8 mouse cellular contexts compared by ENCODE assay signal in genomic region chr13:37619841-37620725, GRCm38 (mm10).
DNase-seq lines count a peak whose midpoint lies in the region; ATAC-seq and TF ChIP-seq lines count a peak whose summit lies in the region.

No protein-coding gene starts in this region.

- H3K36me3 ChIP-seq in intestine, postnatal 0 days (ENCODE audit: control insufficient read depth, insufficient read depth), result no peaks in the 10 kb centered on the region
- H3K36me3 ChIP-seq in liver, embryonic 16.5 days (ENCODE audit: control insufficient read depth, insufficient read depth), result no peaks in the 10 kb centered on the region
- H3K36me3 ChIP-seq in small intestine, adult 2 months (ENCODE audit: control insufficient read depth, insufficient read depth, low read length), result no peaks in the 10 kb centered on the region

- 0 out of 2 replicates have a peak, but pooled peaks have one; percentile 3 for TF ChIP-seq CTCF in intestine, postnatal 0 days (IDR thresholded peaks at IDR 0.05; ENCODE audit: low read depth)
- TF ChIP-seq CTCF in small intestine, adult 2 months (IDR thresholded peaks at IDR 0.05; ENCODE audit: extremely low read depth, insufficient read length, insufficient replicate concordance, low read depth, low read length), result no peak

- H3K27ac ChIP-seq in intestine, postnatal 0 days (ENCODE audit: low read depth, low read length), result peak overlapping the region; percentile 63
- peak overlapping the region; percentile 94 for H3K27ac ChIP-seq in liver, embryonic 16.5 days (ENCODE audit: low read length)
- H3K27ac ChIP-seq in small intestine, adult 2 months (ENCODE audit: insufficient read depth, low read depth, low read length), result peak overlapping the region; percentile 78

- H3K9ac ChIP-seq in intestine, postnatal 0 days (ENCODE audit: low read depth, low read length), result no peak overlapping the region
- peak overlapping the region; percentile 49 for H3K9ac ChIP-seq in liver, embryonic 16.5 days (ENCODE audit: low read depth, low read length)

- 33% methylated on average over 11 of the region's 11 CpGs for WGBS in intestine, postnatal 0 days
- WGBS in liver, embryonic 16.5 days (ENCODE audit: insufficient replicate concordance), result 10% methylated on average over 11 of the region's 11 CpGs
- WGBS in small intestine, adult 2 months, result 29% methylated on average over 11 of the region's 11 CpGs

- no peaks in the 10 kb centered on the region for H3K27me3 ChIP-seq in intestine, postnatal 0 days (replicated peaks; ENCODE audit: control insufficient read depth, insufficient read depth, low read length)
- H3K27me3 ChIP-seq in liver, embryonic 16.5 days (ENCODE audit: control insufficient read depth, insufficient read depth, low read depth, low read length), result no peaks in the 10 kb centered on the region
- no peaks in the 10 kb centered on the region for H3K27me3 ChIP-seq in small intestine, adult 2 months (ENCODE audit: control insufficient read depth, insufficient read depth, low read length)

- no peak for TF ChIP-seq POLR2A in small intestine, adult 2 months (IDR thresholded peaks at IDR 0.05; ENCODE audit: low read depth, low read length)

- H3K4me3 ChIP-seq in intestine, postnatal 0 days (ENCODE audit: low read depth, low read length), result no peak overlapping the region
- no peak overlapping the region for H3K4me3 ChIP-seq in liver, embryonic 16.5 days (ENCODE audit: low read depth, low read length)
- H3K4me3 ChIP-seq in small intestine, adult 2 months (ENCODE audit: low read depth, low read length), result no peak overlapping the region

- 0 out of 2 replicates have a peak, but pooled peaks cover 3% of the 10 kb centered on the region for H3K4me1 ChIP-seq in intestine, postnatal 0 days (replicated peaks; ENCODE audit: control insufficient read depth, insufficient read depth, low read length)
- peaks cover 3% of the 10 kb centered on the region; the same call in 1 of the 2 replicates for H3K4me1 ChIP-seq in liver, embryonic 16.5 days (ENCODE audit: control insufficient read depth, low read depth, low read length)
- H3K4me1 ChIP-seq in small intestine, adult 2 months (ENCODE audit: control insufficient read depth, insufficient read depth, insufficient read length, low read length), result peaks cover 13% of the 10 kb centered on the region

- peak; percentile 32 for DNase-seq in 3T3-L1 (ENCODE audit: low read depth, low spot score)
- DNase-seq in fibroblast of lung, adult 2 months (ENCODE audit: low read depth), result peak; percentile 18
- no peak for DNase-seq in MN1 (ENCODE audit: low spot score)
- no peak for DNase-seq in layer of hippocampus, adult 18-20 months (ENCODE audit: low spot score in 2 of 2)

- no peaks in the 10 kb centered on the region for H3K9me3 ChIP-seq in intestine, postnatal 0 days (ENCODE audit: control insufficient read depth)
- H3K9me3 ChIP-seq in liver, embryonic 16.5 days (replicated peaks; ENCODE audit: control insufficient read depth, low read length), result no peaks in the 10 kb centered on the region

- no peak overlapping the region for H3K4me2 ChIP-seq in intestine, postnatal 0 days (replicated peaks; ENCODE audit: low read depth)
- 0 out of 2 replicates have a peak overlapping the region, but pooled peaks have one; percentile 12 for H3K4me2 ChIP-seq in liver, embryonic 16.5 days (ENCODE audit: low read depth, low read length)

- peak; percentile 88 for ATAC-seq in CD4-positive, CD25-positive, alpha-beta regulatory T cell, adult 4 months
- ATAC-seq in intestine, postnatal 0 days, result peak; percentile 69
- ATAC-seq in liver, embryonic 16.5 days (ENCODE audit: low read depth), result peak; percentile 87

Comparison
In these comparisons a context has a peak if more than half of its experiments do, and no peak if none do; other contexts are left out.
1. DNase-seq: peak in 3T3-L1 (single experiment) and fibroblast of lung, adult 2 months (single experiment); none in MN1 (single experiment) and layer of hippocampus, adult 18-20 months (0 of 2).
2. Peak in every context shown above with its lines, with median percentiles within 50 percentile points of each other: ATAC-seq and H3K27ac ChIP-seq.